Mouse (Mus musculus): ENCODE measurements around the gene Wfdc1.

The Wfdc1 gene

GRCm38 (mm10) chr8:119666219-119666951, at the start of gene Wfdc1:
Wfdc1 (plus strand) TSS chr8:119666365.
- DNase-seq, result no peak

GRCm38 (mm10) chr8:119616811-119617210, 49.4 kb upstream of the Wfdc1 start:
- no peak for DNase-seq

- no peak for DNase-seq
Measured at GRCm38 (mm10) chr8:119617586-119617985, 48.6 kb upstream of the Wfdc1 start.

- DNase-seq, result no peak
Measured at GRCm38 (mm10) chr8:119618887-119619286, 47.3 kb upstream of the Wfdc1 start.

GRCm38 (mm10) chr8:119620116-119620840, 45.9 kb upstream of the Wfdc1 start:
- no peak for DNase-seq

GRCm38 (mm10) chr8:119620848-119621465, 45.2 kb upstream of the Wfdc1 start:
- no peak for DNase-seq

GRCm38 (mm10) chr8:119622555-119622954, 43.6 kb upstream of the Wfdc1 start:
- DNase-seq, result no peak

- DNase-seq, result no peak
Measured at GRCm38 (mm10) chr8:119623061-119623460, 43.1 kb upstream of the Wfdc1 start.

GRCm38 (mm10) chr8:119623744-119624143, 42.4 kb upstream of the Wfdc1 start:
- no peak for DNase-seq

- no peak for DNase-seq
Measured at GRCm38 (mm10) chr8:119624916-119625315, 41.2 kb upstream of the Wfdc1 start.

GRCm38 (mm10) chr8:119625788-119626187, 40.4 kb upstream of the Wfdc1 start:
- DNase-seq, result no peak

GRCm38 (mm10) chr8:119627199-119627598, 39.0 kb upstream of the Wfdc1 start:
- DNase-seq, result no peak

GRCm38 (mm10) chr8:119627613-119628359, 38.4 kb upstream of the Wfdc1 start:
- no peak for DNase-seq

- no peak for DNase-seq
Measured at GRCm38 (mm10) chr8:119630841-119631240, 35.3 kb upstream of the Wfdc1 start.

- DNase-seq, result no peak
Measured at GRCm38 (mm10) chr8:119632246-119632645, 33.9 kb upstream of the Wfdc1 start.

- no peak for DNase-seq
Measured at GRCm38 (mm10) chr8:119632909-119633308, 33.3 kb upstream of the Wfdc1 start.

GRCm38 (mm10) chr8:119634616-119635336, 31.4 kb upstream of the Wfdc1 start:
- no peak for DNase-seq

- no peak for DNase-seq
Measured at GRCm38 (mm10) chr8:119635378-119635777, 30.8 kb upstream of the Wfdc1 start, which contains the start of gene Kcng4. Kcng4 (minus strand) TSS chr8:119635680.

- no peak for DNase-seq
Measured at GRCm38 (mm10) chr8:119635958-119636357, 30.2 kb upstream of the Wfdc1 start.

- no peak for DNase-seq
Measured at GRCm38 (mm10) chr8:119636766-119637165, 29.4 kb upstream of the Wfdc1 start.

- no peak for DNase-seq
Measured at GRCm38 (mm10) chr8:119637381-119637780, 28.8 kb upstream of the Wfdc1 start.

GRCm38 (mm10) chr8:119638261-119638660, 27.9 kb upstream of the Wfdc1 start:
- no peak for DNase-seq

Data from thymus, adult 18-20 months (tissue).